Mouse (Mus musculus): ENCODE data around the gene Guca1a. TPM values are rescaled to one million over a fixed set of nuclear protein-coding genes. Genes with fewer than 3 reads are reported as not detected.

Guca1a gene
- polyA plus RNA-seq, 1 experiment from 2014 or later = 1.2 TPM

DNA sequence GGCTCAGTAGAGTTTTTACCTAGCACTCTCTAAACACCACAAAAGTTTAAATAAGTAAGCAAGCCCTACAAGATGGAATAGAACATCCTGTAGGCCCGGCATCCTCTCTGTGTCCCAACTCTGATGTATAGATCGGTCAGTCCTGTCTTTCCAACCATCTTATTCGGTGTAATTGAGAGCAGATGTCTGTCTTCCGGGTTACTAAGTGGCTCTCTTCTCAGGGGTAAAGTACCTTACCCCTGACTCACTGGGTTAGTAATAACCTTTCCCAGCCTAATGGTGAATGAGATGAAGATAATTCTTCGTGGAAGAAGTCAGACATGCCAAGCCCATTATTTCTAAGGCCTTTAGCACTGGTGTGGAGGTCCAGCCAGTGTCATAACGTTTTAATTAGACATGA lies 26.4 kb downstream of the Guca1a start:
- Histone ChIP-seq H3K4me2 (ENCODE audit: low read depth, low read length) (no peak overlapping the region), H3K4me3 (ENCODE audit: low read length) (no peak overlapping the region), H3K9me3 (replicated peaks; ENCODE audit: control insufficient read depth, low read length) (no peaks in the 10 kb centered on the region), H3K4me1 (ENCODE audit: control insufficient read depth, insufficient read depth, low read length) (peaks cover 11% of the 10 kb centered on the region), H3K27ac (ENCODE audit: low read length) (no peak overlapping the region), H3K36me3 (ENCODE audit: control insufficient read depth, insufficient read depth) (peaks cover 47% of the 10 kb centered on the region), H3K27me3 (ENCODE audit: control insufficient read depth, insufficient read depth, low read length) (no peaks in the 10 kb centered on the region), H3K9ac (ENCODE audit: low read length) (no peak overlapping the region)
- no peak for ATAC-seq (replicated peaks; ENCODE audit: extremely low read depth, insufficient read depth, low FRiP score)
- 81% methylated on average over 6 of the region's 6 CpGs for WGBS

DNA sequence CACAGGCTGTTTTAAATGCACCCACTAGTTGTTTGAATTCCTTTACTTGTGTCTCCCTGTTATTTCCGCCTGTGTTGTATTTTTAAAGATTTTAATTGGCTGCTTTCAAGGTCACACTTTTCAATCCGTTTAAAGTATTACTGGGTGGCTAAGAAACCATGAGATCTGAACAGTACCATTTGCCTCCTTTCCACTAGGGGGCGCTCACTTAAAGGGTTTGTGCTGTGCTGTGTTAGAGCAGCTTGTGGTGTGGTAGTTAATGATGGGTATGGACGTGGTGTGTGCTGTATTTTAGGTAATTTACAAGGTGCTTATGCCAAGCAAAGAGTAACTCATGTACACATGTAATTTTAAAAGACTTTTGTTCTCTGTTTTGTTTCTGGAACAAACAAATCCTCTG lies 28.9 kb downstream of the Guca1a start:
- Histone ChIP-seq H3K9me3 (replicated peaks; ENCODE audit: control insufficient read depth, low read length) (no peaks in the 10 kb centered on the region), H3K36me3 (ENCODE audit: control insufficient read depth, insufficient read depth) (peaks cover 35% of the 10 kb centered on the region), H3K27ac (ENCODE audit: low read length) (no peak overlapping the region), H3K4me2 (ENCODE audit: low read depth, low read length) (no peak overlapping the region), H3K9ac (ENCODE audit: low read length) (no peak overlapping the region), H3K27me3 (ENCODE audit: control insufficient read depth, insufficient read depth, low read length) (no peaks in the 10 kb centered on the region; the same call in 1 of the 2 replicates), H3K4me1 (ENCODE audit: control insufficient read depth, insufficient read depth, low read length) (peaks cover 11% of the 10 kb centered on the region), H3K4me3 (ENCODE audit: low read length) (no peak overlapping the region)
- 8% methylated on average over 4 of the region's 4 CpGs for whole genome bisulfite sequencing
- 0 out of 2 replicates have a peak, but pooled peaks have one; percentile 59 for ATAC-seq (replicated peaks; ENCODE audit: extremely low read depth, insufficient read depth, low FRiP score)

DNA sequence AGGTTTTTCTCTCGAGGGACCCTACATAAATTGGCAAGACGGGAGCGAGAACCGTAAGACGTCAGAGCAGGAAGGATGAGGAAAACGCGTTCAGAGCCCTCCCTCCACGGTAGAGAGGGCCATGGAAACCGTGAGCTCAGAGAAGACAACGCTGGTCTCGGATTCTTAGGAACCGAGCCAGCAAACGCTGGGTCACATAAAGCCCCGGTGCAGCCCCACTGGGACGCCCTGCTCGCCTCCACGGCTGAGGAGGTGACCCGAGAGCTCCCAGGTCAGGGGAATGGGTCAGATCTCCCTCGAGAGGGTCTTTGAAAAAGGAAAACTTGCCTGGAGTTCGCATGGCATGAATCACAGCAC lies 31.3 kb downstream of the Guca1a start:
- ATAC-seq (replicated peaks; ENCODE audit: extremely low read depth, insufficient read depth, low FRiP score) = peak; percentile 26; the same call in 1 of the 2 replicates
- Histone ChIP-seq H3K27ac (ENCODE audit: low read length) (no peak overlapping the region), H3K4me1 (ENCODE audit: control insufficient read depth, insufficient read depth, low read length) (peaks cover 11% of the 10 kb centered on the region), H3K27me3 (ENCODE audit: control insufficient read depth, insufficient read depth, low read length) (no peaks in the 10 kb centered on the region; the same call in 1 of the 2 replicates), H3K9me3 (replicated peaks; ENCODE audit: control insufficient read depth, low read length) (no peaks in the 10 kb centered on the region), H3K9ac (ENCODE audit: low read length) (peak overlapping the region; percentile 80), H3K4me2 (ENCODE audit: low read depth, low read length) (peak overlapping the region; percentile 93), H3K4me3 (ENCODE audit: low read length) (peak overlapping the region; percentile 68), H3K36me3 (ENCODE audit: control insufficient read depth, insufficient read depth) (peaks cover 12% of the 10 kb centered on the region; the same call in 1 of the 2 replicates)
- WGBS = 3% methylated on average over 20 of the region's 20 CpGs

DNA sequence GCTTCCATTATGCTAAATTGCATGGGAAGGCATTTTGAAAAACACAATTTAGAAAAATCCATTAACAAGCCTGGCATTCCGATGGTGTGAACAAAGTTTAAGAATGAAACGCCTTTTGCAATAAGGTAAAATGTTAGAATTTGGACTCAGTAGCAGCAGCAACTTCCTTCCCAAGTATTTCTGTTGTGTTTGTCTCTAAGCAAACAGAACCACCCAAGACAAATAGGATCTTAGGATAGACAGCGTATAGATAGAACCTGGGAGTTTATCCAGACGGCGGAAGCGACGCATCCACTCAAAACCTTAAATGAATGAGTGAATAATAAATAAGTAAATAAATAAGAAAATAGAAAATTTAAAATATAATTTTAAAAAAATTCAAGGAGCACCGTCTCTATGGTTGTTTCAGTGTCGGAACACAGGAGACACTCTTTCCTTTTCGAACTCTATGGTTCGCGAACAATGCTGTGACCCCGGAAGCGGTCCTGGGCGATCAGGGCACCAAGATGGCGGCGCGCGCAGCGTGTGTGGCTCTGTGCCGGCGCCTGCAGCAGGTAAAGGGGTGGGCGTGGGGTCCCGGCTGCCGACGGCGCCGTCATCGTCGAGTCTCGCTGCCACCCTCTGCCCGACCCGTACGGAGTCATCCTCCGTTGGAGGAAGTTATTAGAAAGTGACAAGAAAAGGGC lies 31.8 kb downstream of the Guca1a start, which contains the start of gene Mrps10:
Gene Mrps10 (plus strand): TSS at position 487 of the 686 bp plus-strand sequence.
- Histone ChIP-seq H3K4me1 (ENCODE audit: control insufficient read depth, insufficient read depth, low read length) (peaks cover 11% of the 10 kb centered on the region), H3K27me3 (ENCODE audit: control insufficient read depth, insufficient read depth, low read length) (no peaks in the 10 kb centered on the region; the same call in 1 of the 2 replicates), H3K4me3 (ENCODE audit: low read length) (peak within 1 kb of the TSS; percentile 68), H3K4me2 (ENCODE audit: low read depth, low read length) (peak within 1 kb of the TSS; percentile 93), H3K9me3 (replicated peaks; ENCODE audit: control insufficient read depth, low read length) (no peaks in the 10 kb centered on the region), H3K9ac (ENCODE audit: low read length) (peak within 1 kb of the TSS; percentile 80), H3K36me3 (ENCODE audit: control insufficient read depth, insufficient read depth) (peaks cover 9% of the 10 kb centered on the region; the same call in 1 of the 2 replicates), H3K27ac (ENCODE audit: low read length) (no peak within 1 kb of the TSS)
- ATAC-seq (replicated peaks; ENCODE audit: extremely low read depth, insufficient read depth, low FRiP score) = peak; percentile 81
- 3% methylated on average over 35 of the region's 35 CpGs for WGBS

DNA sequence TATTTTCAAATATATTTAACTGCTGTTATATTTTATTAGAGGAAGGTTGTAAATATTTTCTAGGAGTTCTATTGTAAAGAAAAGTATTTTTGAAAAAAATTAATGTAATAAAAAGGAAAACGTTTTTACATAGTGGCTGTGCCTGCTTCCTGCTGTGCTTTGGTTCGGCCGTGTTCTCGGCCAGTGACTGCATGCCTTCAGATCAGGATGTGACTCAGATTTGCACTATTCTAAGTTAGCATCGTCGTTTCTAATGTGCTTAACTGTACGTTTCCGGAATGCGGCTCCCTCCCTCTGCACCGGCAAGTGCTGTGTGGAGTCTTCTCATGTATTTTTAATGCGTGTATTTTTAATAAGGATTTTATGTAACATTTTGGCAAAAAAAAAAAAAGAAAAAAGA lies 39.0 kb downstream of the Guca1a start:
- Histone ChIP-seq H3K9ac (ENCODE audit: low read length) (no peak overlapping the region), H3K27ac (ENCODE audit: low read length) (no peak overlapping the region), H3K4me1 (ENCODE audit: control insufficient read depth, insufficient read depth, low read length) (no peaks in the 10 kb centered on the region), H3K36me3 (ENCODE audit: control insufficient read depth, insufficient read depth) (peaks cover 15% of the 10 kb centered on the region), H3K27me3 (ENCODE audit: control insufficient read depth, insufficient read depth, low read length) (no peaks in the 10 kb centered on the region), H3K4me3 (ENCODE audit: low read length) (no peak overlapping the region), H3K4me2 (ENCODE audit: low read depth, low read length) (no peak overlapping the region), H3K9me3 (replicated peaks; ENCODE audit: control insufficient read depth, low read length) (no peaks in the 10 kb centered on the region)
- no peak for ATAC-seq (replicated peaks; ENCODE audit: extremely low read depth, insufficient read depth, low FRiP score)
- 71% methylated on average over 11 of the region's 11 CpGs for WGBS

DNA sequence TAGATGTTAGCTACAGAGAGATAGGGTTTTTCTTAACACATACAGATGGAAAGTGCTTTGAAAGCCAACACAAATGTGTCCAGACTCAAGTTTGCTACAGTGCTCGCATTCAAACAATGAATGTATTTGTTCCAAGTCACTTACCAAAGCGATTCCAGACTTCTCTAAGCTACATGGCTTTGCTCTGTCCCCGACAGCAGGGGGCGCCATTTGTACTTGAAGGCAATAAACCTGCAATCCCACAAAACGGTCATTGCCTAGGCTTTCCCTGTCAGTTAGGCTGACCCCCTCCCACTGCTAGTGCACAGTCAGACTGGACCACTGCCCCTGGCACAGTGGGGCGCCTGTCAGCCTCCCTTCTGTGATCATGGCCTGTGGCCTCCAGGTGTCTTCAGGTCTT lies 40.4 kb downstream of the Guca1a start:
- Histone ChIP-seq H3K4me1 (ENCODE audit: control insufficient read depth, insufficient read depth, low read length) (no peaks in the 10 kb centered on the region), H3K4me3 (ENCODE audit: low read length) (no peak overlapping the region), H3K9me3 (replicated peaks; ENCODE audit: control insufficient read depth, low read length) (0 out of 2 replicates have a peak, but pooled peaks cover 3% of the 10 kb centered on the region), H3K4me2 (ENCODE audit: low read depth, low read length) (no peak overlapping the region), H3K27ac (ENCODE audit: low read length) (no peak overlapping the region), H3K36me3 (ENCODE audit: control insufficient read depth, insufficient read depth) (peaks cover 28% of the 10 kb centered on the region), H3K27me3 (ENCODE audit: control insufficient read depth, insufficient read depth, low read length) (no peaks in the 10 kb centered on the region), H3K9ac (ENCODE audit: low read length) (no peak overlapping the region)
- no peak for ATAC-seq (replicated peaks; ENCODE audit: extremely low read depth, insufficient read depth, low FRiP score)
- 47% methylated on average over 6 of the region's 6 CpGs for WGBS

DNA sequence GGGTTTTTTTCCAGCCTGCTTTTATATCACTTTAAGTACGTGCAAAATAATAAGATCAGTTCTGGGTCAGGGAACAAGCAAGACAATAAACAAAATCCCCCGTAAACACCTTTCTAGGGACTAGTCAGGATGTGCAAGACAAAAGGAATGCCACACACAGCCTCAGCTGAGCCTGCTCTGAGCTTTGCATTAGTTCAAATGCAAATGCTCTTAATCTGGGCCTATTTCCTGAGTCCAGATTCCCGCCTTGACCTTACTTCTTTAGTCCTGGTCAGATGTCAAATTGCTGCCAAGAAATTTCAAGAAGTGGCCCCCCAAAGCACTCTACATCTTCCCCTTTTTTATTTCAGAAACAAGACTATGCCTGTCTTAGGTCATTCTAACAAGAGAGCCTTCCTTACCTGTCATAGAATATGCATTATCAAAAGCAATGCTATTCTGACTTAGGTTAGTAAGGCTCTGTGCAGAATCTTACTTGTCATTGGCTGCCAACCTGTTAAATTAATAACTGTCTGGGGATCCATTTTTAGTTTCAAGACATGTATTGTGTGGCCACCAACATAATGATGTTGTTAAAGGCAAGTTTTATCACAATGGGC lies 50.6 kb downstream of the Guca1a start:
- Histone ChIP-seq H3K9me3 (replicated peaks; ENCODE audit: control insufficient read depth, low read length) (peaks cover 23% of the 10 kb centered on the region), H3K4me3 (ENCODE audit: low read length) (no peak overlapping the region), H3K4me2 (ENCODE audit: low read depth, low read length) (no peak overlapping the region), H3K9ac (ENCODE audit: low read length) (no peak overlapping the region), H3K4me1 (ENCODE audit: control insufficient read depth, insufficient read depth, low read length) (no peaks in the 10 kb centered on the region), H3K36me3 (ENCODE audit: control insufficient read depth, insufficient read depth) (peaks cover 51% of the 10 kb centered on the region), H3K27me3 (ENCODE audit: control insufficient read depth, insufficient read depth, low read length) (no peaks in the 10 kb centered on the region), H3K27ac (ENCODE audit: low read length) (no peak overlapping the region)
- no peak for ATAC-seq (replicated peaks; ENCODE audit: extremely low read depth, insufficient read depth, low FRiP score)
- WGBS = 91% methylated on average over 3 of the region's 3 CpGs

Other genes starting within 250 kb of the Guca1a start
- gene Mrps10, start 31.7 kb downstream of the Guca1a start, polyA plus RNA-seq (2015; fragmentation: Nextera tagmentation; extraction: Ambion mirVana) = 65.7 and 67.4 TPM in 2 replicates
- gene Guca1b, start 15.2 kb downstream of the Guca1a start, polyA plus RNA-seq (2015; fragmentation: Nextera tagmentation; extraction: Ambion mirVana) = 0.95 and 1.2 TPM in 2 replicates
- gene AI661453, start 36.0 kb upstream of the Guca1a start, polyA plus RNA-seq (2015; fragmentation: Nextera tagmentation; extraction: Ambion mirVana) = 0.77 and 0.92 TPM in 2 replicates
- gene 1700001C19Rik, start 36.8 kb upstream of the Guca1a start, polyA plus RNA-seq (2015; fragmentation: Nextera tagmentation; extraction: Ambion mirVana) = 0.57 and 0.64 TPM in 2 replicates
- 20.3 and 20.8 TPM in 2 replicates for gene Taf8, start 101.7 kb upstream of the Guca1a start, polyA plus RNA-seq (2015; fragmentation: Nextera tagmentation; extraction: Ambion mirVana)
- 412 and 420 TPM in 2 replicates for gene Ccnd3, start 104.5 kb upstream of the Guca1a start, polyA plus RNA-seq (2015; fragmentation: Nextera tagmentation; extraction: Ambion mirVana)
- gene Bysl, start 210.9 kb upstream of the Guca1a start, polyA plus RNA-seq (2015; fragmentation: Nextera tagmentation; extraction: Ambion mirVana) = 22.9 and 23.3 TPM in 2 replicates
- gene Med20, start 211.0 kb upstream of the Guca1a start, polyA plus RNA-seq (2015; fragmentation: Nextera tagmentation; extraction: Ambion mirVana) = 30.5 and 34.9 TPM in 2 replicates
- 0.82 and 1.0 TPM in 2 replicates for gene Gm20517, start 211.0 kb upstream of the Guca1a start, polyA plus RNA-seq (2015; fragmentation: Nextera tagmentation; extraction: Ambion mirVana)
- gene Usp49, start 230.1 kb upstream of the Guca1a start, polyA plus RNA-seq (2015; fragmentation: Nextera tagmentation; extraction: Ambion mirVana) = 2.1 and 3.1 TPM in 2 replicates

Data from heart, embryonic 16.5 days (tissue).